Comparison of ENCODE assay signal across 13 mouse cellular contexts in genomic region chr14:33189849-33190423, GRCm38 (mm10).
"Had no signal": no experiment of that assay in that cellular context is flagged by ENCODE, and none has a peak within 500 bp of the region (broad histone marks: within the 10 kb centered on the region; RNA-seq: fewer than 3 reads in every experiment).

No protein-coding gene starts in this region.

- H3K9ac ChIP-seq: limb, embryonic 12.5 days; liver, embryonic 14.5 days; midbrain, embryonic 13.5 days had no signal

- H3K9me3 ChIP-seq: limb, embryonic 12.5 days; midbrain, embryonic 13.5 days had no signal

- H3K4me1 ChIP-seq: limb, embryonic 12.5 days had no signal

- H3K4me3 ChIP-seq: left cerebral cortex, adult 2 months; limb, embryonic 12.5 days; midbrain, embryonic 13.5 days had no signal

- H3K36me3 ChIP-seq: limb, embryonic 12.5 days; midbrain, embryonic 13.5 days had no signal

- H3K4me2 ChIP-seq: limb, embryonic 12.5 days; midbrain, embryonic 13.5 days had no signal

- H3K27ac ChIP-seq: left cerebral cortex, adult 2 months; limb, embryonic 12.5 days; liver, embryonic 14.5 days; midbrain, embryonic 13.5 days had no signal

- H3K27me3 ChIP-seq: limb, embryonic 12.5 days; midbrain, embryonic 13.5 days had no signal

- DNase-seq: kidney, adult 11 months; kidney, adult 9 months; kidney, postnatal 10 days; liver; lung, adult 2 months; right cerebral cortex, adult 18-20 months; right cerebral cortex, postnatal 25 days; thymus, postnatal 4 days had no signal

- ATAC-seq: lung, postnatal 0 days; midbrain, embryonic 13.5 days had no signal
